Mouse (Mus musculus) midbrain, embryonic 10.5 days (tissue): ENCODE data around the gene 4833420G17Rik. TPM values are rescaled to one million over a fixed set of nuclear protein-coding genes. Genes with fewer than 3 reads are reported as not detected.
"Not testable (repeated sequence)": the region's sequence is repeated elsewhere in the genome, so short reads cannot be mapped to it uniquely, and the experiment has no call there.

ENCODE experiments used
- DNase-seq: peaks from one replicate; pipeline ENCODE4 v3.0.0-alpha.2; 2017; ENCODE audit warnings: low spot score
- H3K27ac ChIP-seq: fragments of 300-500 bp; sonication (generic); replicated peaks from 2 replicates; pipeline ENCODE4 v1.5.1; 2016; ENCODE audit warnings: mild to moderate bottlenecking
- H3K27me3 ChIP-seq: fragments of 300-500 bp; sonication (generic); 2 replicates; pipeline ENCODE4 v1.6.1; 2016; ENCODE audit warnings: low read depth, mild to moderate bottlenecking; ENCODE audit not compliant: poor library complexity, severe bottlenecking
- H3K36me3 ChIP-seq: fragments of 300-500 bp; sonication (generic); 2 replicates; pipeline ENCODE4 v1.6.1; 2016; ENCODE audit warnings: mild to moderate bottlenecking, moderate library complexity
- H3K4me1 ChIP-seq: fragments of 300-500 bp; sonication (generic); 2 replicates; pipeline ENCODE4 v1.6.1; 2016
- H3K4me3 ChIP-seq: fragments of 300-500 bp; sonication (generic); 2 replicates; pipeline ENCODE4 v1.5.1; 2016; ENCODE audit warnings: mild to moderate bottlenecking, moderate library complexity
- H3K9me3 ChIP-seq: fragments of 300-500 bp; sonication (generic); replicated peaks from 2 replicates; pipeline ENCODE4 v1.6.1; 2016; ENCODE audit warnings: mild to moderate bottlenecking
- WGBS: fragments of 180-500 bp; shearing (Covaris S2); methylation state at CpG from one replicate; pipeline ENCODE4 v1.1.7; 2016; 5-methylcytosine and 5-hydroxymethylcytosine counted together
- polyA plus RNA-seq: library from polyadenylated mRNA; unstranded; fragments of >200 nt; fragmentation: Nextera tagmentation; extraction: Ambion mirVana; gene quantifications from 2 replicates; pipeline ENCODE4 v1.2.1, GENCODE M21; 2016

4833420G17Rik gene
- polyA plus RNA-seq, 1 experiment from 2014 or later, result 68.0 TPM

DNA sequence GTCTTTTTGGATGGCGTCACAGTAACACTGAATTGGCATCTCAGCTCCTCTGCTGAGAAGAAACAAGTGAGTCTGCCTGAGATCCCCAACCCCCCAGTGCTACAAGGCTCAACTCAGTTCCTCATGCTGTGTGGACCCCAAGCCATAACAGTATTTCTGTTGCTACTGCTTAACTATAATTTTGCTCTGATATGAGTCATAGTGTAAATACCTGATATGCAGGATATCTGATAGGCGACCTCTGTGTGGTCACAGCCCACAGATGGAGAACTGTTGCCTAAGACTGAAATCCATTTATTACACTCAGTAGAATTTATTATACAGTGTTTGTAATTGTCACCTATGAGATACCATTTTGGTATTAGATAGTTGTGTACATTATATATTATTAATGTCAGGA is 15.2 kb downstream of the 4833420G17Rik start:
- peaks cover 98% of the 10 kb centered on the region for H3K36me3 ChIP-seq
- DNase-seq, result no peak

DNA sequence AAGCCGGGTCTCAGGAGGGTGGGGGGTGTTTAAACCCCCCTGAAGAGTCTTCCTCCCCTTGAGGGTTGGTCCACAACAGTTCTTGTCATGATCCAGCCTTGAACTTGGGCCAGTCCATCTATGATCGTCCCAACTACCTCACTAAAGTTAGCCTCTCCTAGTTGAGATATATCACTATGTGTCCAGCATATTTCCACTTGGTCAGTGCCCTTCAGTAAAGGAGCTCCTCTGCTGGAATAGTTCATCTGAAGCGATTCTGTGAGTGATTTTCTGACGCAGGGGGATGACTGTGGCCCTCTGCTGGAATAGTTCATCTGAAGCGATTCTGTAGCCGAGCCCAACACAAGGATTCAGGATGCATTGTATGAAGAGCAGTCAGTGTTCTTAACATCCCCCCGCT is 24.8 kb downstream of the 4833420G17Rik start:
- H3K4me3 ChIP-seq, result no peak overlapping the region
- H3K9me3 ChIP-seq, result peaks cover 20% of the 10 kb centered on the region
- no peaks in the 10 kb centered on the region for H3K4me1 ChIP-seq
- DNase-seq, result no peak
- H3K27ac ChIP-seq, result no peak overlapping the region
- 61% methylated on average over 7 of the region's 7 CpGs for WGBS
- peaks cover 51% of the 10 kb centered on the region for H3K36me3 ChIP-seq
- no peaks in the 10 kb centered on the region for H3K27me3 ChIP-seq

More for the DNA sequence above, 15.2 kb downstream of the 4833420G17Rik start:
- no peak overlapping the region for H3K4me3 ChIP-seq
- H3K4me1 ChIP-seq, result no peaks in the 10 kb centered on the region
- H3K27ac ChIP-seq, result no peak overlapping the region
- no peaks in the 10 kb centered on the region for H3K27me3 ChIP-seq
- H3K9me3 ChIP-seq, result no peaks in the 10 kb centered on the region
- WGBS, result 94% methylated on average over 2 of the region's 2 CpGs

DNA sequence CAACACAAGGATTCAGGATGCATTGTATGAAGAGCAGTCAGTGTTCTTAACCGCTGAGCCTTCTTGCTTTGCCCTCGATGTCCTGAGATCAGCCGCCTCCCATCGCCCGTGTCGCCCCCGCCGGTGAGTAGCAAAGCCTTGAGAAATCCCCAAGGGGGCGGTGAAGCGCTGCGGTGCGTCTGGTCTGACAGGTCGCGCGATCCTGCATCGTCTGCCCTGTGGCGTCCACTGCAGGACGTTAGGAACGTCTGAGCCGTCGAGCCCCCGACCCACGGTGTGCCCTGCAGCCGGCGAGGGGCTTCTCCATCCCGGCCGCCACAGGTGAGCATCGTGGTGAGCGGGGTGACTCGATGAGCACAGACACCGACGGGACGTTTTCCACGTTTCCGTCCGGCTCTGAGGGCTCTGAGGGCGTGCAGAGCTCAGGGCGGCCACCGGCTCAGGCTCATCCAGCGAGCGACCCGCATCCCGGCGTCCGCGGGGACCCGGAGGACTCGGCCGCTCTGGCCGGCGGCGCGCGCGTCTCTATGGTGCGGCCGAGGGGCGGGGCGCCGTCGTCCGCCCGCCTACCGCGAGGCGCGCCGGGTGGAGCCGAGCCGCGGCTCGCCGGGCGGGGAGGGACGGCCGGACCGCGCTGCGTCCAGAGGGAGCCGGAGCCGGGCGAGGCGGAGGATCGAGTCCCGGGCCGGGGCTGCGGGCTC is 25.5 kb downstream of the 4833420G17Rik start, which contains the start of the genes Tmem267 and 3110070M22Rik:
Gene Tmem267, plus strand, starts transcription at position 160 of the 701 bp plus-strand sequence.
Gene 3110070M22Rik, minus strand, starts transcription at position 504 of the 701 bp plus-strand sequence.
- 77% methylated on average over 87 of the region's 87 CpGs for WGBS
- Histone ChIP-seq H3K9me3 (peaks cover 21% of the 10 kb centered on the region), H3K4me1 (no peaks in the 10 kb centered on the region), H3K27ac (no peak within 1 kb of the TSS; the same call in 1 of the 2 replicates), H3K36me3 (peaks cover 44% of the 10 kb centered on the region), H3K4me3 (no peak within 1 kb of the TSS), H3K27me3 (no peaks in the 10 kb centered on the region)
- DNase-seq, result peak; percentile 79

DNA sequence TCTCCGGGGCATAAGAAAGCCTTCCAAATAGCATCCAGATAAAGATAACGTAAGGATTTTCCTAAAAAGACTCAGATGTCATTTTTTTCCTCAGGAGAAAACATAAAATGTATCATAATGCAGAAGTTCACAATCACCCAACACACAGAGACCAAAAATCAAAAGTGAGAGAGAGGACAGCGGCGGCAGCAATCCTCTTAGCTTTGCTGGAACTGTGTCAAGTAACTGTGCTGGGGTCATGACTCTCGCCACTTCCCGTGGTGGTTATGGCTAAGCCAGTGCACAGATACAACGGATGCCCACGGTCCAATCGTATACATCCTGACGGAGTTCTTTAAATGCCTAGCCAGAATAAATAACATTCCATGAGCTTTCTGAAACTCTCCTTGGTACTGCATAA is 29.5 kb downstream of the 4833420G17Rik start:
- 92% methylated on average over 10 of the region's 10 CpGs for WGBS
- H3K36me3 ChIP-seq, DNase-seq: not testable (repeated sequence)

DNA sequence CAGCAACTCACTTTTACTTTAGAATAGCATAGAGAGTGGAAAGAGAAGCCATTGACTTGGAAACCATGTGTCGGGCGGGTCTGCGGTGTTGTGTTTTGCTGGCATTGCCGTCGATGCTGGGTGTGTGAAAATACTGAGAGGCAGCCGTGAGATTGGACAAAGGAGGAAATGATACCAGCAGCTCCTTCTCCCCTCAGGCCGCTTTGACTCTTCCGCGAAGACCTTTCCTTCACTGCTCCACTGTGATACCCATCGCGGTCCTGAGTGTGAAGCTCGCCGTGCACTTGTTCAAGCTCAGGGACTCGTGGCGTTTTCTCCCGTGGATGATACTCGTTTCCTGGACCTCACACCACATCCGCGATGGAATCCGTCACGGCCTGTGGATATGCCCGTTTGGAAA is 32.4 kb downstream of the 4833420G17Rik start:
- H3K4me1 ChIP-seq, H3K27ac ChIP-seq, H3K27me3 ChIP-seq, H3K4me3 ChIP-seq, H3K36me3 ChIP-seq, DNase-seq: not testable (repeated sequence)
- H3K9me3 ChIP-seq, result peaks cover 28% of the 10 kb centered on the region
- WGBS, result 94% methylated on average over 13 of the region's 22 CpGs

More for the DNA sequence above, 29.5 kb downstream of the 4833420G17Rik start:
- H3K9me3 ChIP-seq, result peaks cover 29% of the 10 kb centered on the region
- not testable (repeated sequence) for H3K4me1 ChIP-seq, H3K27me3 ChIP-seq, H3K27ac ChIP-seq, H3K4me3 ChIP-seq

Other genes starting within 250 kb of the 4833420G17Rik start
- gene Paip1, start 34.2 kb upstream of the 4833420G17Rik start, polyA plus RNA-seq, result 115 and 138 TPM in 2 replicates
- 1.9 and 2.7 TPM in 2 replicates for gene Tmem267, start 25.3 kb downstream of the 4833420G17Rik start, polyA plus RNA-seq
- gene 3110070M22Rik, start 25.6 kb downstream of the 4833420G17Rik start, polyA plus RNA-seq, result 1.3 and 1.6 TPM in 2 replicates
- 0.10 and 0.11 TPM in 2 replicates for gene Ccl28, start 161.1 kb downstream of the 4833420G17Rik start, polyA plus RNA-seq
- 404 and 439 TPM in 2 replicates for gene Hmgcs1, start 227.6 kb downstream of the 4833420G17Rik start, polyA plus RNA-seq